Comparison of ENCODE assay signal across 31 mouse cellular contexts in the genomic region with DNA sequence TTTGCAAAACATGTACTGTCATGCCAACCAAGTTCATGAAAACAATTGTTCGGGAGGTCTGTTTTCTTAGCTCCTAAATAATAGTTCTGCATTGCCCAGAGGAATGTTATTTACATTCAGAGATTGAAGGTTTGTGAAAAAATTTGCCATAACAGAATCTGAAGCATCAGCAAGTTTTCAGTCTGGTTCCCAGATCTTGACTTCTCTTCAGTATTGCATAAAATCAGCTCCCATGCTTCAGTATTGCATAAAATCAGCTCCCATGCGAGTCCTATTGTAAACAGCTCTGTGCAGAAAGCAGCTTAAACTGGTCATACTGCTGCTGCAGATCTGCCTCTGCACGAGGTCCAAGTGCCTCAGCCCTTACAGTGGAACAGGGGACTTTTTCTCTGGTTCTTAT.
DNase-seq lines count a peak whose midpoint lies in the region; ATAC-seq and TF ChIP-seq lines count a peak whose summit lies in the region.
"Had no signal": no experiment of that assay in that cellular context is flagged by ENCODE, and none has a peak within 500 bp of the region (broad histone marks: within the 10 kb centered on the region; RNA-seq: fewer than 3 reads in every experiment).

No protein-coding gene starts in this region.

- no peak for TF ChIP-seq POLR2A in liver, adult 2 months (IDR thresholded peaks at IDR 0.05; ENCODE audit: extremely low read depth, insufficient read depth, low read length)
- TF ChIP-seq POLR2A in lung, adult 2 months (IDR thresholded peaks at IDR 0.05; ENCODE audit: borderline replicate concordance, extremely low read depth, low read depth, low read length): no peak

- ATAC-seq in liver, embryonic 11.5 days (replicated peaks; ENCODE audit: low FRiP score): no peak
- no peak; the same call in 1 of the 2 replicates for ATAC-seq in lung, postnatal 0 days
- ATAC-seq: activated CD4-positive, CD25-positive, alpha-beta regulatory T cell, adult 4 months; CD4-positive, CD25-positive, alpha-beta regulatory T cell, adult 4 months; forebrain, embryonic 13.5 days; forebrain, embryonic 16.5 days; hindbrain, postnatal 0 days; inflammation-experienced regulatory T-cells, adult 6 months had no signal

- WGBS in liver, adult 2 months: 14% methylated on average over 3 of the region's 3 CpGs
- 66% methylated on average over 3 of the region's 3 CpGs for WGBS in liver, embryonic 11.5 days
- 34% methylated on average over 3 of the region's 3 CpGs for WGBS in lung, postnatal 0 days
- WGBS in lung, adult 2 months: 55% methylated on average over 3 of the region's 3 CpGs

- H3K4me2 ChIP-seq in liver, embryonic 11.5 days: no peak overlapping the region
- no peak overlapping the region for H3K4me2 ChIP-seq in lung, postnatal 0 days (replicated peaks; ENCODE audit: low read depth, low read length)
- H3K4me2 ChIP-seq: embryonic facial prominence, embryonic 15.5 days; forebrain, embryonic 13.5 days; heart, embryonic 13.5 days; hindbrain, embryonic 14.5 days had no signal

- no peak overlapping the region for H3K9ac ChIP-seq in liver, adult 2 months (ENCODE audit: low read depth, low read length)
- no peak overlapping the region for H3K9ac ChIP-seq in liver, embryonic 11.5 days (ENCODE audit: low read depth, low read length)
- no peak overlapping the region for H3K9ac ChIP-seq in lung, postnatal 0 days (replicated peaks; ENCODE audit: low read depth)
- H3K9ac ChIP-seq: embryonic facial prominence, embryonic 15.5 days; forebrain, embryonic 13.5 days; heart, embryonic 13.5 days; hindbrain, embryonic 14.5 days had no signal

- H3K4me1 ChIP-seq in liver, adult 2 months (ENCODE audit: control insufficient read depth, insufficient read depth, low read length): peaks cover 9% of the 10 kb centered on the region
- no peaks in the 10 kb centered on the region; the same call in 1 of the 2 replicates for H3K4me1 ChIP-seq in liver, embryonic 11.5 days (replicated peaks; ENCODE audit: control insufficient read depth, insufficient read depth, low read length)
- H3K4me1 ChIP-seq in lung, postnatal 0 days (ENCODE audit: insufficient read depth, low read depth, low read length): no peaks in the 10 kb centered on the region
- H3K4me1 ChIP-seq in lung, adult 2 months (ENCODE audit: control insufficient read depth, insufficient read depth, low read length): no peaks in the 10 kb centered on the region

- DNase-seq in liver, adult 2 months (ENCODE audit: extremely low read depth, low read depth, low spot score): peak; percentile 65
- DNase-seq in liver, embryonic 11.5 days (ENCODE audit: low spot score): no peak
- DNase-seq in lung, postnatal 0 days (ENCODE audit: low spot score): peak; percentile 49
- DNase-seq in lung, adult 2 months: no peak
- DNase-seq in NIH3T3 (ENCODE audit: low read depth): peak; percentile 51
- peak; percentile 50 for DNase-seq in fibroblast of lung, adult 2 months (ENCODE audit: low read depth)
- no peak for DNase-seq in urinary bladder, postnatal 14 days (ENCODE audit: low spot score)
- DNase-seq: adrenal gland, postnatal 10 days; adrenal gland, postnatal 36 days; cerebellum, adult 11 months; cerebellum, adult 2 months; cerebellum, adult 9-11 months; cerebellum, postnatal 36 days; embryo, embryonic 11 days; gastrocnemius, postnatal 10 days; gastrocnemius, postnatal 36 days; heart, adult 2 months; heart, postnatal 14 days; heart, postnatal 4 days had no signal

- peak overlapping the region; percentile 31 for H3K27ac ChIP-seq in liver, adult 2 months (replicated peaks; ENCODE audit: insufficient read depth, low read depth, low read length)
- no peak overlapping the region for H3K27ac ChIP-seq in liver, embryonic 11.5 days (ENCODE audit: low read depth, low read length)
- no peak overlapping the region for H3K27ac ChIP-seq in lung, postnatal 0 days (ENCODE audit: low read length)
- H3K27ac ChIP-seq: embryonic facial prominence, embryonic 15.5 days; forebrain, embryonic 10.5 days; forebrain, embryonic 13.5 days; heart, adult 2 months; heart, embryonic 10.5 days; heart, embryonic 13.5 days; hindbrain, embryonic 14.5 days; hindbrain, postnatal 0 days had no signal

- H3K27me3 ChIP-seq in liver, adult 2 months (ENCODE audit: control insufficient read depth, insufficient read depth, low read length): no peaks in the 10 kb centered on the region
- H3K27me3 ChIP-seq in liver, embryonic 11.5 days (replicated peaks; ENCODE audit: control insufficient read depth, insufficient read depth, low read length): no peaks in the 10 kb centered on the region
- H3K27me3 ChIP-seq in lung, postnatal 0 days (replicated peaks; ENCODE audit: insufficient read depth, low read length): no peaks in the 10 kb centered on the region
- H3K27me3 ChIP-seq: embryonic facial prominence, embryonic 15.5 days; forebrain, embryonic 13.5 days; heart, embryonic 13.5 days had no signal

- H3K36me3 ChIP-seq in liver, adult 2 months (ENCODE audit: control insufficient read depth, insufficient read depth, low read length): no peaks in the 10 kb centered on the region
- H3K36me3 ChIP-seq in liver, embryonic 11.5 days (ENCODE audit: control insufficient read depth, insufficient read depth, low read length): no peaks in the 10 kb centered on the region
- H3K36me3 ChIP-seq in lung, postnatal 0 days (ENCODE audit: insufficient read depth, low read length): no peaks in the 10 kb centered on the region
- H3K36me3 ChIP-seq: embryonic facial prominence, embryonic 15.5 days; forebrain, embryonic 10.5 days; heart, embryonic 10.5 days; heart, embryonic 13.5 days had no signal

- H3K79me2 ChIP-seq in liver, adult 2 months (ENCODE audit: control insufficient read depth, insufficient read depth, low read length): no peaks in the 10 kb centered on the region

- TF ChIP-seq CTCF in liver, adult 2 months (IDR thresholded peaks at IDR 0.05; ENCODE audit: low read depth, low read length): no peak
- TF ChIP-seq CTCF in lung, postnatal 0 days (IDR thresholded peaks at IDR 0.05): no peak
- no peak for TF ChIP-seq CTCF in lung, adult 2 months (IDR thresholded peaks at IDR 0.05; ENCODE audit: insufficient read depth, low read length)

- no peak for TF ChIP-seq EP300 in lung, postnatal 0 days (IDR thresholded peaks at IDR 0.05)

- H3K4me3 ChIP-seq in liver, adult 2 months (ENCODE audit: insufficient read depth, low read depth, low read length): no peak overlapping the region
- no peak overlapping the region for H3K4me3 ChIP-seq in liver, embryonic 11.5 days (ENCODE audit: low read depth, low read length)
- H3K4me3 ChIP-seq in lung, postnatal 0 days (ENCODE audit: low read depth, low read length): no peak overlapping the region
- no peak overlapping the region for H3K4me3 ChIP-seq in lung, adult 2 months (replicated peaks; ENCODE audit: extremely low read depth, low read depth, low read length)
- H3K4me3 ChIP-seq: embryonic facial prominence, embryonic 15.5 days; erythroblast, embryonic 14.5 days; forebrain, embryonic 10.5 days; forebrain, embryonic 13.5 days; heart, adult 2 months; heart, embryonic 10.5 days; heart, embryonic 13.5 days had no signal

- no peaks in the 10 kb centered on the region for H3K9me3 ChIP-seq in liver, embryonic 11.5 days (ENCODE audit: control insufficient read depth, low read length)
- no peaks in the 10 kb centered on the region for H3K9me3 ChIP-seq in lung, postnatal 0 days (ENCODE audit: low read length)
- H3K9me3 ChIP-seq: embryonic facial prominence, embryonic 15.5 days; forebrain, embryonic 10.5 days; forebrain, embryonic 13.5 days; heart, embryonic 10.5 days; heart, embryonic 13.5 days had no signal

Comparison
In these comparisons a context has a peak if more than half of its experiments do, and no peak if none do; other contexts are left out.
1. DNase-seq: peak in liver, adult 2 months (single experiment), lung, postnatal 0 days (single experiment), NIH3T3 (single experiment) and fibroblast of lung, adult 2 months (single experiment); none in liver, embryonic 11.5 days (single experiment), lung, adult 2 months (single experiment) and urinary bladder, postnatal 14 days (single experiment).